Mouse (Mus musculus) lung, embryonic 16.5 days (tissue): ENCODE measurements around the gene Slc25a44. TPM values are rescaled to one million over a fixed set of nuclear protein-coding genes. Genes with fewer than 3 reads are reported as not detected.
"Not testable (repeated sequence)": the region's sequence is repeated elsewhere in the genome, so short reads cannot be mapped to it uniquely, and the experiment has no call there.

Experiments used
- ATAC-seq: fragments of 200-750 bp; cut with Nextera tagmentation; 2 replicates; pipeline ENCODE4 v1.8.0; 2017; ENCODE audit warnings: low read depth, mild to moderate bottlenecking, moderate library complexity
- H3K27ac ChIP-seq: fragments of 300-500 bp; sonication (generic); 2 replicates; pipeline ENCODE4 v1.5.1; 2014; ENCODE audit warnings: mild to moderate bottlenecking, control low read depth, low read length
- H3K27me3 ChIP-seq: fragments of 300-500 bp; sonication (generic); 2 replicates; pipeline ENCODE4 v1.6.1; 2014; ENCODE audit warnings: low read depth, low read length, mixed read lengths; ENCODE audit not compliant: control insufficient read depth, insufficient read depth
- H3K36me3 ChIP-seq: fragments of 300-500 bp; sonication (generic); 2 replicates; pipeline ENCODE4 v1.6.1; 2014; ENCODE audit warnings: low read length; ENCODE audit not compliant: control insufficient read depth, insufficient read depth
- H3K4me1 ChIP-seq: fragments of 300-500 bp; sonication (generic); replicated peaks from 2 replicates; pipeline ENCODE4 v1.6.1; 2014; ENCODE audit warnings: low read length, mixed read lengths; ENCODE audit not compliant: control insufficient read depth, insufficient read depth
- H3K4me2 ChIP-seq: fragments of 300-500 bp; sonication (generic); 2 replicates; pipeline ENCODE4 v1.6.1; 2014; ENCODE audit warnings: low read depth, low read length, control low read depth
- H3K4me3 ChIP-seq: fragments of 300-500 bp; sonication (generic); 2 replicates; pipeline ENCODE4 v1.5.1; 2014; ENCODE audit warnings: mild to moderate bottlenecking, low read length, control low read depth
- H3K9ac ChIP-seq: fragments of 300-500 bp; sonication (generic); 2 replicates; pipeline ENCODE4 v1.6.1; 2014; ENCODE audit warnings: low read length, control low read depth
- H3K9me3 ChIP-seq: fragments of 300-500 bp; sonication (generic); 2 replicates; pipeline ENCODE4 v1.6.1; 2016; ENCODE audit warnings: low read length; ENCODE audit not compliant: control insufficient read depth
- WGBS: fragments of 180-500 bp; shearing (Covaris S2); extraction: QIAGEN DNeasy Blood & Tissue Kit; methylation state at CpG from one replicate; pipeline ENCODE4 v1.1.7; 2014; 5-methylcytosine and 5-hydroxymethylcytosine counted together
- microRNA-seq: library from miRNA; unstranded; fragments of <30 nt; microRNA quantifications from one replicate; pipeline ENCODE4, GENCODE M21; 2016
- polyA plus RNA-seq: library from polyadenylated mRNA; unstranded; fragments of >200 nt; fragmentation: Nextera tagmentation; extraction: Ambion mirVana; gene quantifications from 2 replicates; pipeline ENCODE4 v1.2.1, GENCODE M21; 2015

Gene Slc25a44
- polyA plus RNA-seq, 1 experiment from 2014 or later = 16.0 TPM

DNA sequence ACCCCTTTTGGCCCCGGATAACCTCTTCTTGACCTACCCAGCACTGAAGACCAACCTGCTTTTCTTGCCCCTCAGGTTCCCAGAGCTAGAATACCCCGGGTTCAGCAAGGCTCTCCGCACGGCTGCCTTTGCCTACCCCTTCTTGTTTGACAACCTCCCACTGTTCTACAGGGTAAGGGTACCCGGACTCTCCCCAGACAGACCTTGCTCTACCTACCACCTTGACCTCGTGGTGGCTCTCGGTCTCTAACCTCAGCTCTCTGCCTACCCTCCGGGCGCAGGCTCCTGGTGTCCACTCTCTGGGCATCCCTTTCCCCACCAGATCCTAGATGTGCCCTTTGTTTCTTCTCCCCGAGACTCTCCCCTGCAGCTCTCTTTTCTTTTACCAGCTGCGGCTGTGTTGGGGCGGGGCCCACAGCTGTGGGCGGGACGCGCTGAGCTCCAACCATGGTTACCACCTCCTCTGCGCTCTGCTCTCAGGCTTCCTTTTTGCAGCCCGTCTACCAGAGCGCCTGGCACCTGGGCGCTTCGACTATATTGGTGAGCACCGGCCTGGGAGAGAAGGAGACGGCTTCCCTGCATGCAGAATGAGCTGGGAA is 58.0 kb downstream of the Slc25a44 start:
- WGBS = 4% methylated on average over 16 of the region's 22 CpGs
- H3K27me3 ChIP-seq, H3K9me3 ChIP-seq, H3K4me3 ChIP-seq, H3K9ac ChIP-seq, H3K27ac ChIP-seq, H3K36me3 ChIP-seq: not testable (repeated sequence)
- Histone ChIP-seq H3K4me2 (peak overlapping the region; percentile 38), H3K4me1 (peaks cover 13% of the 10 kb centered on the region)
- ATAC-seq = peak; percentile 71

DNA sequence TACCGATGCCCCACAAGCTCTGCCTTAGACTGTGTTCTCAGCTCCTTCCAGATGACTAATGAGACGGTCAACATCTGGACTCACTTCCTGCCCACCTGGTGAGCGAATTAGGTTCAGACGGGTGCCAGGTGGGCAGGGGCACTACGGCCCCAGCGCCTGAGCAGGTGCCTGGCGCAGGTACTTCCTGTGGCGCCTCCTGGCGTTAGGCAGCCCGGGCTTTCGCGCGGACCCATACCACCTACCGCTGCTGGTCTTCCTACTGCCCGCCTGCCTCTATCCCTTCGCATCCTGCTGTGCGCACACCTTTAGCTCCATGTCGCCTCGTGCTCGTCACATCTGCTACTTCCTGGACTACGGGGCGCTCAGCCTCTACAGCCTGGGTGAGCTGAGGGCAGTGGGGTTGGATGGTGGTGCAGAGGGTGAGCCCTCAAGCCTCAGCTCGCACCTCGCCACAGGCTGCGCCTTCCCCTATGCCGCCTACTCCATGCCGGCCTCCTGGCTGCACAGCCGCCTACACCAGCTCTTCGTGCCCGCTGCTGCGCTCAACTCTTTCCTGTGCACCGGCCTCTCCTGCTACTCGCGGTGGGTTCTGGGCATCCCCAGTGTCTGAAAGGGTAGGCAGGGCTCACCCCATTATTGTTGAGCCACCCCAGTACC is 59.1 kb downstream of the Slc25a44 start:
- Histone ChIP-seq H3K36me3 (peaks cover 14% of the 10 kb centered on the region), H3K9ac (no peak overlapping the region), H3K9me3 (no peaks in the 10 kb centered on the region), H3K27ac (no peak overlapping the region), H3K4me1 (peaks cover 13% of the 10 kb centered on the region), H3K4me2 (no peak overlapping the region), H3K4me3 (no peak overlapping the region), H3K27me3 (peaks cover 8% of the 10 kb centered on the region)
- 40% methylated on average over 34 of the region's 34 CpGs for WGBS
- no peak for ATAC-seq

- ATAC-seq = peak; percentile 79
- 0 out of 2 replicates have a peak within 1 kb of the TSS, but pooled peaks have one; percentile 37 for H3K27ac ChIP-seq
- WGBS = under 1% methylated on average over 13 of the region's 16 CpGs
These were observed 60.6 kb downstream of the Slc25a44 start, which contains the start of gene Paqr6 for GRCm38 (mm10) chr3:88364337-88364736. TSS of gene Paqr6 (plus strand) at chr3:88364584.

GRCm38 (mm10) chr3:88363700-88364099 is 61.2 kb downstream of the Slc25a44 start:
- H3K4me2 ChIP-seq = no peak overlapping the region
- no peaks in the 10 kb centered on the region for H3K9me3 ChIP-seq
- H3K4me3 ChIP-seq = no peak overlapping the region
- ATAC-seq = peak; percentile 4; the same call in 1 of the 2 replicates
- peaks cover 8% of the 10 kb centered on the region for H3K27me3 ChIP-seq
- WGBS = 48% methylated on average over 4 of the region's 4 CpGs
- 0 out of 2 replicates have a peak overlapping the region, but pooled peaks have one; percentile 37 for H3K27ac ChIP-seq
- peaks cover 30% of the 10 kb centered on the region for H3K36me3 ChIP-seq
- no peak overlapping the region; the same call in 1 of the 2 replicates for H3K9ac ChIP-seq
- H3K4me1 ChIP-seq = peaks cover 13% of the 10 kb centered on the region

More at GRCm38 (mm10) chr3:88364337-88364736, 60.6 kb downstream of the Slc25a44 start, which contains the start of gene Paqr6:
- Histone ChIP-seq H3K4me3 (peak within 1 kb of the TSS; percentile 42), H3K4me1 (peaks cover 13% of the 10 kb centered on the region), H3K36me3 (peaks cover 25% of the 10 kb centered on the region), H3K9ac (peak within 1 kb of the TSS; percentile 34), H3K27me3 (peaks cover 8% of the 10 kb centered on the region), H3K9me3 (no peaks in the 10 kb centered on the region), H3K4me2 (peak within 1 kb of the TSS; percentile 58)

- no peak for ATAC-seq
- Histone ChIP-seq H3K27ac (no peak overlapping the region), H3K9ac (no peak overlapping the region), H3K36me3 (peaks cover 41% of the 10 kb centered on the region), H3K4me2 (no peak overlapping the region), H3K27me3 (peaks cover 8% of the 10 kb centered on the region), H3K4me3 (no peak overlapping the region), H3K4me1 (peaks cover 13% of the 10 kb centered on the region), H3K9me3 (no peaks in the 10 kb centered on the region)
- WGBS = 82% methylated on average over 2 of the region's 2 CpGs
These were observed 63.2 kb downstream of the Slc25a44 start for GRCm38 (mm10) chr3:88361612-88362313.

GRCm38 (mm10) chr3:88361096-88361495 is 63.8 kb downstream of the Slc25a44 start:
- Histone ChIP-seq H3K27ac (no peak overlapping the region), H3K9ac (no peak overlapping the region), H3K4me2 (no peak overlapping the region), H3K9me3 (no peaks in the 10 kb centered on the region), H3K4me3 (no peak overlapping the region), H3K36me3 (peaks cover 47% of the 10 kb centered on the region), H3K4me1 (peaks cover 13% of the 10 kb centered on the region), H3K27me3 (peaks cover 7% of the 10 kb centered on the region)
- no peak for ATAC-seq
- WGBS = 64% methylated on average over 6 of the region's 6 CpGs

Small RNAs within 50 kb of the gene (microRNA-seq; reads per million reads assigned to microRNA genes)
- not detected for gene Mir7011

Other genes with a start within 250 kb of the Slc25a44 start
- 0.69 and 1.0 TPM in 2 replicates for gene Rhbg, start 170.4 kb downstream of the Slc25a44 start, polyA plus RNA-seq
- 0.20 and 0.23 TPM in 2 replicates for gene Gm38392, start 137.9 kb downstream of the Slc25a44 start, polyA plus RNA-seq
- gene Tsacc, start 128.1 kb downstream of the Slc25a44 start, polyA plus RNA-seq = 11.0 and 12.3 TPM in 2 replicates
- gene Cct3, start 128.0 kb downstream of the Slc25a44 start, polyA plus RNA-seq = 432 and 447 TPM in 2 replicates
- 228 and 231 TPM in 2 replicates for gene Glmp, start 100.1 kb downstream of the Slc25a44 start, polyA plus RNA-seq
- gene Tmem79, start 89.0 kb downstream of the Slc25a44 start, polyA plus RNA-seq = 9.5 and 9.9 TPM in 2 replicates
- gene Smg5, start 88.9 kb downstream of the Slc25a44 start, polyA plus RNA-seq = 46.6 and 46.7 TPM in 2 replicates
- 12.5 and 15.2 TPM in 2 replicates for gene Paqr6, start 60.6 kb downstream of the Slc25a44 start, polyA plus RNA-seq
- gene Bglap3, start 52.4 kb downstream of the Slc25a44 start, polyA plus RNA-seq = 0.13 TPM in 1 of 2 replicates, not detected in the other
- gene Bglap2, start 46.4 kb downstream of the Slc25a44 start, polyA plus RNA-seq = 0.43 TPM in 1 of 2 replicates, not detected in the other
- gene Bglap, start 40.7 kb downstream of the Slc25a44 start, polyA plus RNA-seq = 0.94 TPM in 1 of 2 replicates, not detected in the other
- 130 and 147 TPM in 2 replicates for gene Pmf1, start 14.8 kb downstream of the Slc25a44 start, polyA plus RNA-seq
- 6.3 TPM in 2 replicates for gene Sema4a, start 36.0 kb upstream of the Slc25a44 start, polyA plus RNA-seq
- gene Lmna, start 84.8 kb upstream of the Slc25a44 start, polyA plus RNA-seq = 148 and 150 TPM in 2 replicates
- gene Mex3a, start 107.3 kb upstream of the Slc25a44 start, polyA plus RNA-seq = 13.1 and 13.5 TPM in 2 replicates
- gene Rab25, start 123.2 kb upstream of the Slc25a44 start, polyA plus RNA-seq = 48.0 and 61.2 TPM in 2 replicates
- gene Lamtor2, start 127.9 kb upstream of the Slc25a44 start, polyA plus RNA-seq = 169 and 183 TPM in 2 replicates
- 39.3 and 41.8 TPM in 2 replicates for gene Ubqln4, start 128.6 kb upstream of the Slc25a44 start, polyA plus RNA-seq
- 354 and 367 TPM in 2 replicates for gene Ssr2, start 150.7 kb upstream of the Slc25a44 start, polyA plus RNA-seq
- 123 and 125 TPM in 2 replicates for gene Arhgef2, start 180.8 kb upstream of the Slc25a44 start, polyA plus RNA-seq
- not detected in 2 replicates for gene Rxfp4, start 228.0 kb upstream of the Slc25a44 start, polyA plus RNA-seq